Mouse (Mus musculus): Measurements from ENCODE around the gene Cdkn1b. TPM values are rescaled to one million over a fixed set of nuclear protein-coding genes. Genes with fewer than 3 reads are reported as not detected.
A peak's percentile ranks its signal among the peaks of the same experiment; 100 is the strongest.

Gene Cdkn1b
- total RNA-seq, 2 experiments from 2014 or later: 41.5 to 46.0 TPM

- peak in 1 of 2 experiments; percentile 10 for DNase-seq (ENCODE audit: low spot score in 2 of 2)
- intact Hi-C loops (cut with DNase I): no loop called here
These were observed 33.8 kb downstream of the Cdkn1b start for GRCm38 (mm10) chr6:134953976-134954375.

- DNase-seq (ENCODE audit: low spot score in 2 of 2): no peak
- intact Hi-C loops (cut with DNase I): no loop called here
These were observed 36.2 kb downstream of the Cdkn1b start for GRCm38 (mm10) chr6:134956388-134956787.

GRCm38 (mm10) chr6:134961286-134961685, 41.1 kb downstream of the Cdkn1b start:
- DNase-seq (ENCODE audit: low spot score in 2 of 2): no peak
- intact Hi-C loops (cut with DNase I): no loop called here

GRCm38 (mm10) chr6:134961858-134962517, 41.8 kb downstream of the Cdkn1b start:
- no peak for DNase-seq (ENCODE audit: low spot score in 2 of 2)

GRCm38 (mm10) chr6:134962518-134962893, 42.3 kb downstream of the Cdkn1b start:
- DNase-seq (ENCODE audit: low spot score in 2 of 2): no peak
- intact Hi-C loops (cut with DNase I): no loop called here

More at GRCm38 (mm10) chr6:134961858-134962517, 41.8 kb downstream of the Cdkn1b start:
- intact Hi-C loops (cut with DNase I): no loop called here

- intact Hi-C loops (cut with DNase I): no loop called here
- no peak for DNase-seq (ENCODE audit: low spot score in 2 of 2)
These were observed 43.7 kb downstream of the Cdkn1b start for GRCm38 (mm10) chr6:134963910-134964309.

- no peak for DNase-seq (ENCODE audit: low spot score in 2 of 2)
- intact Hi-C loops (cut with DNase I): no loop called here
These were observed 46.5 kb downstream of the Cdkn1b start for GRCm38 (mm10) chr6:134966681-134967080.

GRCm38 (mm10) chr6:134968326-134968725, 48.1 kb downstream of the Cdkn1b start:
- intact Hi-C loops (cut with DNase I): no loop called here
- DNase-seq (ENCODE audit: low spot score in 2 of 2): no peak

GRCm38 (mm10) chr6:134969498-134969897, 49.3 kb downstream of the Cdkn1b start:
- DNase-seq (ENCODE audit: low spot score in 2 of 2): no peak
- intact Hi-C loops (cut with DNase I): no loop called here

- intact Hi-C loops (cut with DNase I): no loop called here
- no peak for DNase-seq (ENCODE audit: low spot score in 2 of 2)
These were observed 51.9 kb downstream of the Cdkn1b start for GRCm38 (mm10) chr6:134972096-134972495.

Other genes starting within 250 kb of the Cdkn1b start
- gene Dusp16, start 127.8 kb upstream of the Cdkn1b start, total RNA-seq (2021): 10 to 100 TPM in 1 of 2 experiments, 1 to 10 TPM in 1; 8.0 to 12.7 TPM
- 10 to 100 TPM; 31.8 to 36.6 TPM for gene Crebl2, start 90.2 kb upstream of the Cdkn1b start, total RNA-seq (2021)
- gene Gpr19, start 21.8 kb upstream of the Cdkn1b start, total RNA-seq (2021): 10 to 100 TPM; 20.2 to 24.9 TPM
- 1 to 10 TPM; 3.2 to 8.0 TPM for gene Apold1, start 61.3 kb downstream of the Cdkn1b start, total RNA-seq (2021)
- gene Ddx47, start 91.2 kb downstream of the Cdkn1b start, total RNA-seq (2021): 10 to 100 TPM; 52.9 to 63.8 TPM
- gene Gprc5a, start 145.2 kb downstream of the Cdkn1b start, total RNA-seq (2021): under 1 TPM; 0.30 to 0.43 TPM
- gene Gprc5d, start 197.9 kb downstream of the Cdkn1b start, total RNA-seq (2021): not detected